Mouse (Mus musculus) hindbrain, embryonic 15.5 days (tissue): ENCODE measurements around the gene Cd300a. TPM values are rescaled to one million over a fixed set of nuclear protein-coding genes. Genes with fewer than 3 reads are reported as not detected.

Experiments used
- ATAC-seq: fragments of 200-750 bp; cut with Nextera tagmentation; 2 replicates; pipeline ENCODE4 v1.8.0; 2017; ENCODE audit warnings: low read depth, moderate number of reproducible peaks, moderate TSS enrichment; ENCODE audit not compliant: low FRiP score
- H3K27ac ChIP-seq: fragments of 300-500 bp; sonication (generic); replicated peaks from 2 replicates; pipeline ENCODE4 v1.5.1; 2015; ENCODE audit warnings: mild to moderate bottlenecking, inconsistent platforms
- H3K27me3 ChIP-seq: fragments of 300-500 bp; sonication (generic); 2 replicates; pipeline ENCODE4 v1.6.1; 2015; ENCODE audit warnings: control low read depth, inconsistent platforms
- H3K36me3 ChIP-seq: fragments of 300-500 bp; sonication (generic); 2 replicates; pipeline ENCODE4 v1.6.1; 2015; ENCODE audit warnings: control low read depth, inconsistent platforms
- H3K4me1 ChIP-seq: fragments of 300-500 bp; sonication (generic); replicated peaks from 2 replicates; pipeline ENCODE4 v1.6.1; 2015; ENCODE audit warnings: control low read depth, inconsistent platforms
- H3K4me2 ChIP-seq: fragments of 300-500 bp; sonication (generic); 2 replicates; pipeline ENCODE4 v1.6.1; 2015; ENCODE audit warnings: moderate library complexity, mild to moderate bottlenecking, inconsistent platforms
- H3K4me3 ChIP-seq: fragments of 300-500 bp; sonication (generic); 2 replicates; pipeline ENCODE4 v1.5.1; 2015; ENCODE audit warnings: mild to moderate bottlenecking, inconsistent platforms
- H3K9ac ChIP-seq: fragments of 300-500 bp; sonication (generic); 2 replicates; pipeline ENCODE4 v1.6.1; 2015; ENCODE audit warnings: inconsistent platforms
- H3K9me3 ChIP-seq: fragments of 300-500 bp; sonication (generic); 2 replicates; pipeline ENCODE4 v1.6.1; 2016; ENCODE audit warnings: control low read depth, inconsistent platforms
- WGBS: fragments of 180-500 bp; shearing (Covaris S2); methylation state at CpG from one replicate; pipeline ENCODE4 v1.1.7; 2015; 5-methylcytosine and 5-hydroxymethylcytosine counted together
- polyA plus RNA-seq: library from polyadenylated mRNA; unstranded; fragments of >200 nt; fragmentation: Nextera tagmentation; extraction: Ambion mirVana; gene quantifications from 2 replicates; pipeline ENCODE4 v1.2.1, GENCODE M21; 2015

The Cd300a gene
- polyA plus RNA-seq, result 1.4 and 1.7 TPM in 2 replicates

GRCm38 (mm10) chr11:114889991-114890518 lies at the start of gene Cd300a:
Gene Cd300a (plus strand): TSS chr11:114890041.
- no peak for ATAC-seq
- no peaks in the 10 kb centered on the region for H3K27me3 ChIP-seq
- H3K9me3 ChIP-seq, result no peaks in the 10 kb centered on the region
- H3K4me3 ChIP-seq, result no peak within 1 kb of the TSS
- H3K4me2 ChIP-seq, result peak within 1 kb of the TSS; percentile 16; the same call in 1 of the 2 replicates
- no peak within 1 kb of the TSS for H3K9ac ChIP-seq
- H3K27ac ChIP-seq, result no peak within 1 kb of the TSS
- H3K4me1 ChIP-seq, result no peaks in the 10 kb centered on the region
- WGBS, result 57% methylated on average over 18 of the region's 18 CpGs
- no peaks in the 10 kb centered on the region for H3K36me3 ChIP-seq

GRCm38 (mm10) chr11:114843818-114844463 lies 45.9 kb upstream of the Cd300a start:
- Histone ChIP-seq H3K27ac (no peak overlapping the region), H3K27me3 (peaks cover 2% of the 10 kb centered on the region; the same call in 1 of the 2 replicates), H3K4me3 (no peak overlapping the region), H3K36me3 (no peaks in the 10 kb centered on the region), H3K4me1 (peaks cover 7% of the 10 kb centered on the region; the same call in 1 of the 2 replicates), H3K9ac (no peak overlapping the region), H3K4me2 (no peak overlapping the region), H3K9me3 (no peaks in the 10 kb centered on the region)
- WGBS, result 21% methylated on average over 8 of the region's 8 CpGs
- no peak for ATAC-seq

- Histone ChIP-seq H3K4me3 (no peak overlapping the region), H3K36me3 (no peaks in the 10 kb centered on the region), H3K27ac (no peak overlapping the region), H3K9ac (no peak overlapping the region), H3K4me1 (peaks cover 7% of the 10 kb centered on the region; the same call in 1 of the 2 replicates), H3K9me3 (no peaks in the 10 kb centered on the region), H3K27me3 (peaks cover 9% of the 10 kb centered on the region), H3K4me2 (no peak overlapping the region)
- no peak for ATAC-seq
- WGBS, result 77% methylated on average over 7 of the region's 7 CpGs
These were observed 45.2 kb upstream of the Cd300a start for GRCm38 (mm10) chr11:114844464-114845220.

- peaks cover 16% of the 10 kb centered on the region for H3K27me3 ChIP-seq
- H3K9me3 ChIP-seq, result no peaks in the 10 kb centered on the region
- WGBS, result 72% methylated on average over 4 of the region's 4 CpGs
- H3K4me1 ChIP-seq, result peaks cover 20% of the 10 kb centered on the region
- no peak for ATAC-seq
- H3K4me3 ChIP-seq, result no peak overlapping the region
- no peak overlapping the region for H3K4me2 ChIP-seq
- H3K27ac ChIP-seq, result no peak overlapping the region
- H3K36me3 ChIP-seq, result no peaks in the 10 kb centered on the region
- H3K9ac ChIP-seq, result no peak overlapping the region
These were observed 43.5 kb upstream of the Cd300a start for GRCm38 (mm10) chr11:114846336-114846735.

GRCm38 (mm10) chr11:114847008-114847407 lies 42.8 kb upstream of the Cd300a start:
- Histone ChIP-seq H3K9ac (no peak overlapping the region), H3K9me3 (no peaks in the 10 kb centered on the region), H3K4me1 (peaks cover 27% of the 10 kb centered on the region), H3K4me3 (no peak overlapping the region), H3K27ac (no peak overlapping the region), H3K36me3 (no peaks in the 10 kb centered on the region), H3K27me3 (peaks cover 23% of the 10 kb centered on the region), H3K4me2 (no peak overlapping the region)
- no peak for ATAC-seq
- 75% methylated on average over 5 of the region's 5 CpGs for WGBS

GRCm38 (mm10) chr11:114849572-114849971 lies 40.3 kb upstream of the Cd300a start:
- Histone ChIP-seq H3K36me3 (no peaks in the 10 kb centered on the region), H3K27me3 (peaks cover 48% of the 10 kb centered on the region)
- 5% methylated on average over 2 of the region's 2 CpGs for WGBS

GRCm38 (mm10) chr11:114850066-114850451 lies 39.8 kb upstream of the Cd300a start:
- Histone ChIP-seq H3K9ac (no peak overlapping the region), H3K27ac (no peak overlapping the region), H3K4me1 (peaks cover 30% of the 10 kb centered on the region), H3K4me2 (peak overlapping the region; percentile 89), H3K27me3 (peaks cover 49% of the 10 kb centered on the region), H3K4me3 (peak overlapping the region; percentile 54; the same call in 1 of the 2 replicates), H3K36me3 (no peaks in the 10 kb centered on the region), H3K9me3 (no peaks in the 10 kb centered on the region)
- ATAC-seq, result no peak
- 15% methylated on average over 5 of the region's 5 CpGs for WGBS

More at GRCm38 (mm10) chr11:114849572-114849971, 40.3 kb upstream of the Cd300a start:
- Histone ChIP-seq H3K4me2 (no peak overlapping the region), H3K9ac (no peak overlapping the region), H3K4me3 (no peak overlapping the region), H3K27ac (no peak overlapping the region), H3K4me1 (peaks cover 30% of the 10 kb centered on the region), H3K9me3 (no peaks in the 10 kb centered on the region)
- no peak for ATAC-seq

- ATAC-seq, result peak; percentile 42; the same call in 1 of the 2 replicates
- H3K27me3 ChIP-seq, result peaks cover 49% of the 10 kb centered on the region
- peaks cover 30% of the 10 kb centered on the region for H3K4me1 ChIP-seq
- under 1% methylated on average over 33 of the region's 43 CpGs for WGBS
- H3K36me3 ChIP-seq, result no peaks in the 10 kb centered on the region
- peak within 1 kb of the TSS; percentile 54 for H3K4me3 ChIP-seq
- H3K9me3 ChIP-seq, result no peaks in the 10 kb centered on the region
- peak within 1 kb of the TSS; percentile 89 for H3K4me2 ChIP-seq
- peak within 1 kb of the TSS; percentile 61 for H3K27ac ChIP-seq
- H3K9ac ChIP-seq, result peak within 1 kb of the TSS; percentile 40
These were observed 39.2 kb upstream of the Cd300a start, which contains the start of gene Gprc5c for GRCm38 (mm10) chr11:114850452-114851268. Gene Gprc5c (plus strand): TSS chr11:114851152.

GRCm38 (mm10) chr11:114851269-114851607 lies 38.6 kb upstream of the Cd300a start:
- H3K4me3 ChIP-seq, result peak overlapping the region; percentile 54
- H3K9me3 ChIP-seq, result no peaks in the 10 kb centered on the region
- peaks cover 30% of the 10 kb centered on the region for H3K4me1 ChIP-seq
- under 1% methylated on average over 27 of the region's 27 CpGs for WGBS
- H3K4me2 ChIP-seq, result peak overlapping the region; percentile 89
- peaks cover 49% of the 10 kb centered on the region for H3K27me3 ChIP-seq
- peak; percentile 49; the same call in 1 of the 2 replicates for ATAC-seq
- peak overlapping the region; percentile 61; the same call in 1 of the 2 replicates for H3K27ac ChIP-seq
- H3K9ac ChIP-seq, result peak overlapping the region; percentile 40
- H3K36me3 ChIP-seq, result no peaks in the 10 kb centered on the region

- H3K9ac ChIP-seq, result peak overlapping the region; percentile 40
- 0% methylated on average over 59 of the region's 65 CpGs for WGBS
- peak; percentile 58; the same call in 1 of the 2 replicates for ATAC-seq
- peak overlapping the region; percentile 61 for H3K27ac ChIP-seq
- peak overlapping the region; percentile 54 for H3K4me3 ChIP-seq
- no peaks in the 10 kb centered on the region for H3K36me3 ChIP-seq
- peaks cover 30% of the 10 kb centered on the region for H3K4me1 ChIP-seq
- H3K9me3 ChIP-seq, result no peaks in the 10 kb centered on the region
- H3K4me2 ChIP-seq, result peak overlapping the region; percentile 89
- H3K27me3 ChIP-seq, result peaks cover 49% of the 10 kb centered on the region
These were observed 38.1 kb upstream of the Cd300a start for GRCm38 (mm10) chr11:114851608-114852310.
